Mouse (Mus musculus): ENCODE data around the gene Sfxn2. TPM values are rescaled to one million over a fixed set of nuclear protein-coding genes. Genes with fewer than 3 reads are reported as not detected.

Sfxn2 gene
- polyA plus RNA-seq, 2 experiments from 2014 or later = 4.3 to 6.9 TPM

GRCm38 (mm10) chr19:46631637-46632036 lies 58.5 kb downstream of the Sfxn2 start:
- no peak for ATAC-seq

- ATAC-seq = no peak
Measured at GRCm38 (mm10) chr19:46635766-46636165, 62.6 kb downstream of the Sfxn2 start.

GRCm38 (mm10) chr19:46637598-46637997 lies 64.4 kb downstream of the Sfxn2 start:
- no peak for ATAC-seq

GRCm38 (mm10) chr19:46639053-46639452 lies 65.9 kb downstream of the Sfxn2 start:
- no peak for ATAC-seq

- no peak for ATAC-seq
Measured at GRCm38 (mm10) chr19:46639496-46639895, 66.3 kb downstream of the Sfxn2 start.

- no peak for ATAC-seq
Measured at GRCm38 (mm10) chr19:46640780-46641179, 67.6 kb downstream of the Sfxn2 start.

- ATAC-seq = no peak
Measured at GRCm38 (mm10) chr19:46641420-46642085, 68.4 kb downstream of the Sfxn2 start.

- no peak for ATAC-seq
Measured at GRCm38 (mm10) chr19:46642136-46642753, 69.1 kb downstream of the Sfxn2 start.

- ATAC-seq = no peak
Measured at GRCm38 (mm10) chr19:46643236-46643635, 70.1 kb downstream of the Sfxn2 start.

- no peak for ATAC-seq
Measured at GRCm38 (mm10) chr19:46644343-46644792, 71.2 kb downstream of the Sfxn2 start.

GRCm38 (mm10) chr19:46644793-46645602 lies 71.8 kb downstream of the Sfxn2 start:
- no peak for ATAC-seq

GRCm38 (mm10) chr19:46646041-46646481 lies 72.9 kb downstream of the Sfxn2 start:
- ATAC-seq = no peak

- ATAC-seq = no peak
Measured at GRCm38 (mm10) chr19:46647254-46647653, 74.1 kb downstream of the Sfxn2 start.

Other genes starting within 250 kb of the Sfxn2 start
- gene Psd, start 246.2 kb upstream of the Sfxn2 start, polyA plus RNA-seq (2017; shearing (Covaris generic)) = 1 to 10 TPM; 3.4 to 4.5 TPM
- gene Fbxl15, start 245.2 kb upstream of the Sfxn2 start, polyA plus RNA-seq (2017; shearing (Covaris generic)) = 1 to 10 TPM; 5.6 to 6.9 TPM
- gene Cuedc2, start 234.7 kb upstream of the Sfxn2 start, polyA plus RNA-seq (2017; shearing (Covaris generic)) = 10 to 100 TPM; 40.7 to 52.4 TPM
- 1 to 10 TPM; 3.9 to 7.1 TPM for gene Mfsd13a, start 232.2 kb upstream of the Sfxn2 start, polyA plus RNA-seq (2017; shearing (Covaris generic))
- not detected for gene 2310034G01Rik, start 223.1 kb upstream of the Sfxn2 start, polyA plus RNA-seq (2017; shearing (Covaris generic))
- gene Actr1a, start 177.6 kb upstream of the Sfxn2 start, polyA plus RNA-seq (2017; shearing (Covaris generic)) = 10 to 100 TPM; 86.1 to 87.6 TPM
- 10 to 100 TPM in 1 of 2 experiments, 1 to 10 TPM in 1; 9.4 to 12.2 TPM for gene Sufu, start 176.5 kb upstream of the Sfxn2 start, polyA plus RNA-seq (2017; shearing (Covaris generic))
- 10 to 100 TPM; 15.8 to 21.3 TPM for gene Trim8, start 71.7 kb upstream of the Sfxn2 start, polyA plus RNA-seq (2017; shearing (Covaris generic))
- gene Arl3, start 167 bp upstream of the Sfxn2 start, polyA plus RNA-seq (2017; shearing (Covaris generic)) = 10 to 100 TPM; 22.1 to 24.5 TPM
- 10 to 100 TPM; 19.7 to 20.0 TPM for gene Wbp1l, start 25.7 kb downstream of the Sfxn2 start, polyA plus RNA-seq (2017; shearing (Covaris generic))
- not detected for gene Cyp17a1, start 99.8 kb downstream of the Sfxn2 start, polyA plus RNA-seq (2017; shearing (Covaris generic))
- gene Borcs7, start 116.5 kb downstream of the Sfxn2 start, polyA plus RNA-seq (2017; shearing (Covaris generic)) = 1 to 10 TPM; 6.6 to 7.0 TPM
- 1 to 10 TPM; 6.7 to 8.3 TPM for gene As3mt, start 134.1 kb downstream of the Sfxn2 start, polyA plus RNA-seq (2017; shearing (Covaris generic))
- gene Cnnm2, start 188.2 kb downstream of the Sfxn2 start, polyA plus RNA-seq (2017; shearing (Covaris generic)) = 1 to 10 TPM in 1 of 2 experiments, under 1 TPM in 1; 0.84 to 1.2 TPM

All from activated CD4-positive, CD25-positive, alpha-beta regulatory T cell, adult 4 months (primary cell).